Mouse (Mus musculus) T-cell, adult 2 months (primary cell): ENCODE measurements around the gene Mef2a.

Experiments
- DNase-seq: peaks from one replicate; pipeline ENCODE4 v3.0.0; 2022; ENCODE audit warnings: low spot score

Gene Mef2a

DNA sequence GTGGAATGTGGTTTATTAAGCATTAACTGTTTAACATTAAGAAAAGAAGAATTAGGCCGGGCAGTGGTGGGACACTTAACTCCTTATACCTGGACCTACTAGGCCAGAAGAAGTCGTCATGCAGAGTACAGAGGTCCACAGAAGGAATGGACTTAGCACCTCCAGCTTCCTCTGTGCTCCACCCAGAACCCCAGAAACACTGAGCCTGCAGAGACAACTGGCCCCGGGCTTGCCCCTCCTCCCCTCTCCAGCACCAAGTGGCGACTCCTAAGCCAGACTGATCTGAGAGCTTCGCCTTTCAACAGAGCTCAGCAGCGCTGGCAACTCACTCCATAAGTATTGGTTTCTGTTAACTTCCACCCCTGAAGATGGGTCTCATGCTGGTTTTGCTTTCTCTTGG, 165.0 kb downstream of the Mef2a start:
- DNase-seq = no peak

DNA sequence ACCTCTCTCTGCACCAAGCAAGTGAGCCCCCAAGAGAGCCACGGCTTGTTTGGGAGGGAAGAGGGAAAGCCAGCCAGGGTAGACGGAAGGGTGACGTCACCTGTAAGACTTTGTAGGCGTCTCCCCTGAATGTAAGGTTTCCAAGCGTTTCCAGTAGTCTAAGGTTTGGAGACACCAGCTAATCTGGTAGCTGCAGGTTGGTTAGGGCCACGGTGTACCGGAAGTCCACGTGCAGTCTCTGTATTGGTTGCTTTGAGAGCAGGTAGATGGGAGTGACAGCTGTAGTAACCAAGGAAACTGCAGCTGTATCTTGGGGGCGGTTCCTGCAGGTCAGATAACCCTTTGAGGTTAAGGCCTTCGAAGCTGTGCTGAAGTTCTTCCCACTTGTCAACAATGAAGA, 166.2 kb downstream of the Mef2a start:
- no peak for DNase-seq

DNA sequence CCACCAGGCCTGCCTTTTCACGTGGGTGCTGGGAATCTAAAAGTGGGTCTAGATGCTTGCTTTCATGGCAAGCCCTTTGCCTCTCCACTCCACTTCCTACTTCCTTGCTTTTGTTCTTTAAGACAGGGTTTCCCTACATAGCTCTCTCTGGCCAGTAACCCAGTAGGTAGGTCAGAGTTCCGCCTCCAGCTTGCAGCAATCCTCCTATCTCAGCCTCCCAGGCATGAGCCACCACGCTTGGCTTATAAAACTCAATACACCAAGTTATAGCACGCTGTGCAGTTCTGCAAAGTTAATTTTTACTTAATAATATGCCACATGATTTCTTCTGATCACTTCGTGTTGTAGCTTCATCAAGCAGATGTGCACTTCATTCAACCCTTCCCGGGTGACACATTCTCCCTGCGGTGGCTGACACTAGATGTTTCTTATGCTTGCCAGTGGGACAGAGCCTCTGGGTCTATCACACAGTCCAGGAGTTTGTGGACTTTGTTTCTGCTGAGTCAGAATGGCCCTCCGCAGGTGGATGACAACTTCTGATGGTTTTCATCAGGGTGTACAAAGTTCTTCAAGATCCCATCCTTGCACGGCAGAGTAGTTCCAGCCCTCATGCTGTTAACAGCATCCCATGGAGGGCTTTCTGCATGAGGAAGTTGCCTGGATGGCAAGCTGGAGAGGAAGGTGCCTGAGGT, 166.8 kb downstream of the Mef2a start:
- no peak for DNase-seq

DNA sequence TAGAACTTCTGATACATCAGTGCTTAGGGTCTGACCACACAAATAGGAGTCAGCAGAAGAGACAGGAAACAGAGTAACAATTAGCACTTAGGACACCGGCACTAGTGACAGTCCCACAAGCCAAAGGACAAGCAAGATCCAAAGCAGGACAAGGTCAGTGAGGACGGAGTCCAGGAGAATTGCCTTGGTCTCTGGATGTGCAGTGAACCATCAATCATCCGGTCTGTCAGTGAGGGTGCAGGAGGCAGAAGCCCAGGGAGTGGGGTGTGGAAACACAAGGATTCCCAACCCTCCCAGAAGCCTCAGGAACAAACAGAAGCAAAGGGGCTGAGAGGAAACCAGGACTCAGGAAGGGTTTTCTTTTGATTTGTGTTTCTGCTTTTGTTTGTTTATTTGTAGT, 169.0 kb downstream of the Mef2a start:
- DNase-seq = no peak

DNA sequence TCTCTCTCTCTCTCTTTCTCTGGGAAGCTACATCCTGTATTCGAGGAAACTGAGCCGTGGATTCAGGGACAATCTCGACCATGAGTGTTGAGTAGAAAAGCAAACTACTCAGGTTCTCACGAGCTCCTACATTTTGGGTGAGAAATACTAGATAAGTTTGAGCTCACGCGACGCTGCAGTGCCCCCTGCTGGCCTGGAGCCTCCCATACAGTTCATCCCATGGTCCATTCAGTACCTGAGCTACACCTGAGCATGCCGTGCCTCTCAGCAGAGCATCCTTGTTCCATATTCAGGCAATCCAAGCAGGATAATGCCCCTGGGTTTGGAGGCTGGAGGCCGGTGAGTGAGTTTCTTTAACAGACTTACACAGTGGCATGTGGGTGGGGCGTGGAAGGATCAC, 173.2 kb downstream of the Mef2a start:
- DNase-seq = peak; percentile 41

DNA sequence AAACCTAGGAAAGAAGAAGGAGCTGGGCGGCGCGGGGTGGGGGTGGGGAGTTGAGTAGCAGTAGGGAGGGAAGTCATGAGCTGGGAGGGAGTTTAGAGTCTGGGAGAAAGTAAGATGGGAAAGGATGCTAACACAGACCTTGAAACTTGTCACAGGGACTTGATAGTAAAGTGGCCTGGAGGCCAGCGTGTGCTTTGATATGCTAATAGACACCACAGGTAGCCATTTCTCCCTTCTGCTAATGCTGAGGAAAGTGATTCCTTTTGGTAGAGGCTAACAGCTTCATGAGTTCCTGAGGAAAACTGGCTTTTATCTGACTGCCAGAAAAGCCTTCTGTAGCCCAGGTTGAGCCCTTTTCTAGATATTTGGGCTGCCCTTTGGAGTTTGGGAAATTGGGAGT, 188.9 kb downstream of the Mef2a start:
- no peak for DNase-seq
